Mouse (Mus musculus) liver, embryonic 14.5 days (tissue): ENCODE measurements around the gene Cfap44.

ENCODE experiments used
- CTCF ChIP-seq: IDR thresholded peaks from 2 replicates; pipeline ENCODE4 v1.5.1; 2016; ENCODE audit warnings: antibody characterized with exemption, low read depth, control low read depth
- EP300 ChIP-seq: IDR thresholded peaks from 2 replicates; pipeline ENCODE4 v1.6.1; 2016; ENCODE audit warnings: antibody characterized with exemption, low read depth

- TF ChIP-seq CTCF (no peak), EP300 (no peak)
These were observed 131.4 kb downstream of the Cfap44 start for GRCm38 (mm10) chr16:44526044-44526443.
